Mouse (Mus musculus): ENCODE measurements around the gene Tmem273. TPM values are rescaled to one million over a fixed set of nuclear protein-coding genes. Genes with fewer than 3 reads are reported as not detected.

Gene Tmem273
- total and polyA plus RNA-seq, 3 experiments = not detected

GRCm38 (mm10) chr14:32856681-32857328, 71.0 kb downstream of the Tmem273 start, which contains the start of gene Vstm4:
Gene Vstm4, plus strand, starts transcription at chr14:32856756.
- Histone ChIP-seq H3K9me3 (replicated peaks; ENCODE audit: insufficient read depth, low read length) (no peaks in the 10 kb centered on the region), H3K79me2 (ENCODE audit: control insufficient read depth, insufficient read depth, low read length, poor library complexity) (no peaks in the 10 kb centered on the region), H3K27me3 (ENCODE audit: control insufficient read depth in 1 of 2, insufficient read depth in 2 of 2, low read length in 2 of 2) (no peaks in the 10 kb centered on the region), H3K4me3 (ENCODE audit: control insufficient read depth in 1 of 2, insufficient read depth in 1 of 2, low read depth in 2 of 2, low read length in 2 of 2) (no peak within 1 kb of the TSS), H3K27ac (ENCODE audit: control insufficient read depth, low read depth, low read length) (no peak within 1 kb of the TSS), H3K4me1 (ENCODE audit: control insufficient read depth in 1 of 2, insufficient read depth in 2 of 2, low read length in 2 of 2) (no peaks in the 10 kb centered on the region), H3K9ac (ENCODE audit: control insufficient read depth, low read depth, low read length, poor library complexity, severe bottlenecking) (no peak within 1 kb of the TSS), H3K36me3 (ENCODE audit: control insufficient read depth in 1 of 2, insufficient read depth in 2 of 2, low read length in 2 of 2) (no peaks in the 10 kb centered on the region)
- DNase-seq (ENCODE audit: low read depth, low spot score) = no peak
- TF ChIP-seq MYB (IDR thresholded peaks at IDR 0.05; ENCODE audit: low read depth, low read length) (no peak), KAT2A (conservative IDR thresholded peaks at IDR 0.05; ENCODE audit: low read depth, low read length) (no peak), GABPA (IDR thresholded peaks at IDR 0.05; ENCODE audit: low read depth, low read length) (no peak), NRF1 (IDR thresholded peaks at IDR 0.05; ENCODE audit: insufficient read depth, low read depth, low read length, poor library complexity, severe bottlenecking) (no peak), ZMIZ1 (IDR thresholded peaks at IDR 0.05; ENCODE audit: low read depth, low read length) (no peak), BHLHE40 (IDR thresholded peaks at IDR 0.05; ENCODE audit: borderline replicate concordance, low read depth, low read length) (no peak), ETS1 (IDR thresholded peaks at IDR 0.05; ENCODE audit: low read depth, low read length) (no peak), RCOR1 (IDR thresholded peaks at IDR 0.05; ENCODE audit: low read depth, low read length) (no peak)

GRCm38 (mm10) chr14:32858361-32858760, 72.6 kb downstream of the Tmem273 start:
- Histone ChIP-seq H3K4me3 (ENCODE audit: control insufficient read depth in 1 of 2, insufficient read depth in 1 of 2, low read depth in 2 of 2, low read length in 2 of 2) (no peak overlapping the region), H3K27ac (ENCODE audit: control insufficient read depth, low read depth, low read length) (no peak overlapping the region), H3K4me1 (ENCODE audit: control insufficient read depth in 1 of 2, insufficient read depth in 2 of 2, low read length in 2 of 2) (no peaks in the 10 kb centered on the region), H3K27me3 (ENCODE audit: control insufficient read depth in 1 of 2, insufficient read depth in 2 of 2, low read length in 2 of 2) (no peaks in the 10 kb centered on the region), H3K79me2 (ENCODE audit: control insufficient read depth, insufficient read depth, low read length, poor library complexity) (no peaks in the 10 kb centered on the region), H3K9me3 (replicated peaks; ENCODE audit: insufficient read depth, low read length) (no peaks in the 10 kb centered on the region), H3K36me3 (ENCODE audit: control insufficient read depth in 1 of 2, insufficient read depth in 2 of 2, low read length in 2 of 2) (no peaks in the 10 kb centered on the region), H3K9ac (ENCODE audit: control insufficient read depth, low read depth, low read length, poor library complexity, severe bottlenecking) (no peak overlapping the region)
- TF ChIP-seq MAFK (IDR thresholded peaks at IDR 0.05; ENCODE audit: borderline replicate concordance, low read depth, low read length) (no peak), UBTF (IDR thresholded peaks at IDR 0.05; ENCODE audit: borderline replicate concordance, insufficient read depth, low read depth, low read length) (no peak), HCFC1 (IDR thresholded peaks at IDR 0.05; ENCODE audit: low read depth, low read length) (no peak), JUND (IDR thresholded peaks at IDR 0.05; ENCODE audit: low read depth, low read length) (no peak), E2F4 (IDR thresholded peaks at IDR 0.05; ENCODE audit: borderline replicate concordance, low read depth, low read length) (no peak), MEF2A (IDR thresholded peaks at IDR 0.05; ENCODE audit: extremely low read depth, insufficient replicate concordance, low read depth, low read length, poor library complexity, severe bottlenecking) (no peak), EP300 (IDR thresholded peaks at IDR 0.05; ENCODE audit: low read depth in 1 of 2, low read length in 2 of 2) (no peak), MYB (IDR thresholded peaks at IDR 0.05; ENCODE audit: low read depth, low read length) (no peak), ELF1 (IDR thresholded peaks at IDR 0.05; ENCODE audit: low read depth, low read length) (no peak)
- DNase-seq (ENCODE audit: low read depth, low spot score) = no peak
